Mouse (Mus musculus) C2C12 (cell line): Measurements from ENCODE around the gene Grid2. TPM values are rescaled to one million over a fixed set of nuclear protein-coding genes. Genes with fewer than 3 reads are reported as not detected.

Experiments used
- H3K27me3 ChIP-seq: one replicate; pipeline ENCODE4 v1.6.1; 2011; ENCODE audit not compliant: control insufficient read depth, insufficient read depth, insufficient read length
- H3K36me3 ChIP-seq: one replicate; pipeline ENCODE4 v1.6.1; 2011; ENCODE audit not compliant: control insufficient read depth, insufficient read depth
- H3K4me3 ChIP-seq: one replicate; pipeline ENCODE4 v1.5.1; 2011; ENCODE audit warnings: mild to moderate bottlenecking, control low read depth; ENCODE audit not compliant: poor library complexity, insufficient read depth, severe bottlenecking
- H3K79me2 ChIP-seq: one replicate; pipeline ENCODE4 v1.6.1; 2011; ENCODE audit not compliant: control insufficient read depth, insufficient read depth
- H3K79me3 ChIP-seq: one replicate; pipeline ENCODE4 v1.6.1; 2011; ENCODE audit warnings: low read depth, control low read depth
- H3ac ChIP-seq: one replicate; pipeline ENCODE3; 2011; ENCODE audit warnings: low read depth; ENCODE audit not compliant: control insufficient read depth, insufficient read length
- CEBPB ChIP-seq: IDR thresholded peaks from one replicate; pipeline ENCODE4 v1.6.1; 2011; ENCODE audit warnings: low read depth, mild to moderate bottlenecking, control low read depth, moderate library complexity
- CTCF ChIP-seq: IDR thresholded peaks from one replicate; pipeline ENCODE4 v1.5.1; 2011; ENCODE audit not compliant: control insufficient read depth, insufficient read depth, insufficient read length
- FOSL1 ChIP-seq: IDR thresholded peaks from one replicate; pipeline ENCODE4 v1.8.0; 2011; ENCODE audit warnings: mild to moderate bottlenecking, low read length; ENCODE audit not compliant: poor library complexity, insufficient read depth, severe bottlenecking
- MAX ChIP-seq: IDR thresholded peaks from one replicate; pipeline ENCODE4 v1.6.1; 2011; ENCODE audit warnings: mild to moderate bottlenecking, control low read depth
- MYOD1 ChIP-seq: IDR thresholded peaks from one replicate; pipeline ENCODE4 v1.6.1; 2011; ENCODE audit warnings: low read depth; ENCODE audit not compliant: control insufficient read depth, insufficient read length
- MYOG ChIP-seq: IDR thresholded peaks from one replicate; pipeline ENCODE4 v1.6.1; 2011; ENCODE audit not compliant: control insufficient read depth, insufficient read length; ENCODE audit errors: extremely low read depth
- USF1 ChIP-seq: IDR thresholded peaks from one replicate; pipeline ENCODE4 v1.6.1; 2011; ENCODE audit warnings: low read depth, mild to moderate bottlenecking, control low read depth, moderate library complexity
- polyA plus RNA-seq: library from polyadenylated mRNA; unstranded; fragments of >200 nt; fragmentation: generic; extraction: Trizol; gene quantifications from one replicate; pipeline ENCODE4 v1.2.1, GENCODE M21; 2012; ENCODE audit warnings: missing spikeins

Gene Grid2
- polyA plus RNA-seq, 1 experiment: not detected

- H3K79me2 ChIP-seq: no peaks in the 10 kb centered on the region
- TF ChIP-seq CTCF: no peak
- TF ChIP-seq CEBPB: no peak
- no peak for TF ChIP-seq MAX
- H3K27me3 ChIP-seq: peaks cover 20% of the 10 kb centered on the region
- no peaks in the 10 kb centered on the region for H3K79me3 ChIP-seq
- no peak overlapping the region for H3K4me3 ChIP-seq
- H3K36me3 ChIP-seq: no peaks in the 10 kb centered on the region
- no peak overlapping the region for H3ac ChIP-seq
Measured at GRCm38 (mm10) chr6:64731621-64732320, 1476.1 kb downstream of the Grid2 start.

- H3K36me3 ChIP-seq: no peaks in the 10 kb centered on the region
- H3K79me3 ChIP-seq: no peaks in the 10 kb centered on the region
- TF ChIP-seq MYOG (no peak), USF1 (no peak), CTCF (no peak), CEBPB (no peak), MAX (no peak), MYOD1 (no peak)
- H3K27me3 ChIP-seq: peaks cover 20% of the 10 kb centered on the region
- no peaks in the 10 kb centered on the region for H3K79me2 ChIP-seq
- H3ac ChIP-seq: no peak overlapping the region
- no peak overlapping the region for H3K4me3 ChIP-seq
Measured at GRCm38 (mm10) chr6:64733311-64733710, 1477.6 kb downstream of the Grid2 start.

GRCm38 (mm10) chr6:64734441-64735320, 1479.0 kb downstream of the Grid2 start:
- Histone ChIP-seq H3ac (no peak overlapping the region), H3K4me3 (no peak overlapping the region), H3K79me2 (no peaks in the 10 kb centered on the region), H3K36me3 (no peaks in the 10 kb centered on the region), H3K79me3 (no peaks in the 10 kb centered on the region), H3K27me3 (peaks cover 15% of the 10 kb centered on the region)
- TF ChIP-seq USF1 (no peak), CEBPB (no peak), MYOD1 (no peak), FOSL1 (no peak), MYOG (no peak), CTCF (no peak), MAX (no peak)

- Histone ChIP-seq H3K27me3 (peaks cover 8% of the 10 kb centered on the region), H3K4me3 (no peak overlapping the region), H3K79me2 (no peaks in the 10 kb centered on the region), H3K36me3 (no peaks in the 10 kb centered on the region), H3K79me3 (no peaks in the 10 kb centered on the region), H3ac (no peak overlapping the region)
- TF ChIP-seq MYOD1 (no peak), CEBPB (no peak), FOSL1 (no peak), MYOG (no peak), USF1 (no peak), CTCF (no peak), MAX (no peak)
Measured at GRCm38 (mm10) chr6:64736317-64736716, 1480.6 kb downstream of the Grid2 start.

GRCm38 (mm10) chr6:64742915-64743489, 1487.3 kb downstream of the Grid2 start:
- Histone ChIP-seq H3ac (no peak overlapping the region), H3K79me3 (no peaks in the 10 kb centered on the region), H3K79me2 (no peaks in the 10 kb centered on the region), H3K27me3 (no peaks in the 10 kb centered on the region), H3K36me3 (no peaks in the 10 kb centered on the region), H3K4me3 (no peak overlapping the region)
- TF ChIP-seq MAX (no peak), CEBPB (no peak), CTCF (no peak), FOSL1 (no peak), MYOG (no peak), MYOD1 (no peak)
